Mouse (Mus musculus): ENCODE measurements around the gene Bsn.

The Bsn gene

DNA sequence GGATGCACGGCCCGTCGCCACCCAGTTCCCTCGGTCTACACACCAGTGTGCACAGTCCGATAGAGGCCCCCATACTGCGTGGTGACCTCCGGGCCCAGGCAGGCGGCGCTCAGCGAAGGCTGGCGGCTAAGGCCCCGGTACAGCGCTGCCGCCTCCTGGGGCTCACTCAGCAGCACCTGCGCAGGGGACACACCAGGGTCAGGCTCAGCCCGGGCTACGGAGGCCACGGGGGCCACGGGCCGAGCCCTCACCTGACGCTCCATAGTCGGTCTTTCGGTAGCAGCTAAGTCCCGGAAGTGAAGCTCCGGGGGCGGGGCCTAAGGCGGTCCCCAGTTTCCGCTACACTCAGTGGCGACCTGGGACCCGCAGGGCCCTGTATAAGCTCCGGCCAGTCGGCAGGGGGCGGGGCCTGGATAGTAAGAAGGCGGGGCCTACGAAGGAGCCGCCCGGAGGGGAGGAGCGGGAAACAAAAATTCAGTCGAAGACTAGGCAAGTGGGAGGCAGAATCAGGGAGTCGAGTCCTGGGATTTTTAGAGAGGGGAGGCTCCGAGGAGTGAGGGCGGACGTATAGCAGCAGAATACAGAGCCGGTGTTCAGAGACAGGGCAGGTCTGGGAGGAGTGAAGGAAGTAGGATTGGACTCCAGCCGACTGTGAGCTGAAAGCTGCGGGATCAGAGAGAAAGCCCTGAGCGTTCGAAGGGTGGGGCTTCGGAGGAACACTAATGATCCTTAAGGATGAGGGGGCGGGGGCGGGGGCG is 95.8 kb downstream of the Bsn start, which contains the start of gene Apeh:
Gene Apeh, minus strand, starts transcription at position 423 of the 758 bp plus-strand sequence.
- peak; percentile 96 for DNase-seq (ENCODE audit: low read depth, low spot score)

DNA sequence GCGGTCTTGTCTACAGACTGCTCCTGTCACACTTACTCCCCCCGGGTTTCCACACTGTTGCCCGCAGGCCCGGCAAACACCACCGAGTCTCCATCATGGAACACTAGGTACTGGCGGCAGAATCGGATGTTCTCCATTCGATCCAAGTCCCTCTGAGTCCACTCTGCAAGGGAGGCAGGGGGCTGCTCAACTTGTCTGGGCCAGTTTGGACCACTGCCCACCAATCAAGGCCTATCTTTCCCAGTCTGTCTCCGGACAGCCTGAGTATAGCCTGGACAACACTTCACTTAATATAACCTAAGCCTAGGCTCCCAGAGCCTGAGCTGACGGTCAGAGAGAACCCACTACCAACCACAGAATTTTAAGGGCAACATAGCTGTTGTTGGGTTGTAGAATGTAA is 96.6 kb downstream of the Bsn start:
- DNase-seq (ENCODE audit: low read depth, low spot score): no peak

DNA sequence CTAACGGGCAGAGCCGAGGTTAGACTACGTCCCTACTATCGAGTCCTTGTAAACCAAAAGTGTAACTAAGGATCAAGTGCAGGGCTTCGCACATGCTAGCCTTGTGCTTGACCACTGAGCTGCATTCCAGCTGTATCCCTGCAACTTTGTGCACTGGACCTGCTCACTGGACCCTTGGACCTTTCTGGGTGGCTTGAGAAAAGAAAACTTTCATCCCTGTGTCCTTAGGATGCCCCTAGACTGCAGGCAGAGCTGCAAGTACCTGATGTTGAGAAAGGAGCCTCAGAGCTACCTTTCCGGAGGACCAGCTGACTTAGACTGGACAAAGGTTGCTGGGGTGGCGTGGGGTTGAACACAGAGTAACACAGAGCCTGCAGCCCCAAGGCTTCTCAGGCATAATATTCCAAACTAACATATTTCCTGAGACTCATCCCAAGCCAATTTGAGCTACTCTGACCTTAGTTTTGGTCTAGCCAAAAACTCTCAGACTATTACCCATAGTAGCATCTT is 99.5 kb downstream of the Bsn start:
- no peak for DNase-seq (ENCODE audit: low read depth, low spot score)

DNA sequence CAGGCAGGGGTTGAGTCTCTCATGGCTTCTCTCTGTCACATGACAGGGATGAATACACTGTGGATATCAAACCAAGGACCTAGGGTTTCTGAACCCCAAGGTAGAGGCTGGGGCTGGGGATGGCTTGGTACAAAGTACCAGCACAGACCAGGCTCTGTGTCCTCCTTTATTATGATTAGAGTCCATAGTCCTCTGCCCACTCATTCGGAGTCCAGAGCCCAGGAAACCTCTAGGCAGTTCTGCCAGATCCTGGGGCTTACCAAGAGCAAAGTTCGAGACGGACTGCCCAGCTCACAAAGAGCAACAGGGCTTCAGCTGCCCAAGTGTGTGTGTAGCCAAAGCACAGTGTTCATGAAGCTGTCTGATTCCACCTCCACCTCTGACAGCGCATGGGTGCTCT is 104.9 kb downstream of the Bsn start:
- DNase-seq (ENCODE audit: low read depth, low spot score): no peak

DNA sequence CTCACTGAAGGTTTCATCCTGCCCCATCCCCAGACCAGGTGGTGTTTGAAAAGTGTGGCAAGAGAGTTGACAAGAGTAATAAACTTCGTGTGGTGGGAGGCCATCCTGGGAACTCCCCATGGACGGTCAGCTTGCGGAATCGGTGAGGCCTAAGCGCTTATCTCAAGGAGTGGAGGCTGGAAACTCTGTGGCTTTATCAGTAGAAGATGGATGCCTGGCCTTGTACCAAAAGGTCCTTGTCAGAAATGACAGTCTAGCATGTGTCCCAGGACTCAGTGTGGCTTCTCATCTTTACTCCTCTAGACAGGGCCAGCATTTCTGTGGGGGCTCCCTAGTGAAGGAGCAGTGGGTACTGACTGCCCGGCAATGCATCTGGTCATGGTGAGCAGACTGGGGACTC is 106.6 kb downstream of the Bsn start:
- DNase-seq (ENCODE audit: low read depth, low spot score): no peak

DNA sequence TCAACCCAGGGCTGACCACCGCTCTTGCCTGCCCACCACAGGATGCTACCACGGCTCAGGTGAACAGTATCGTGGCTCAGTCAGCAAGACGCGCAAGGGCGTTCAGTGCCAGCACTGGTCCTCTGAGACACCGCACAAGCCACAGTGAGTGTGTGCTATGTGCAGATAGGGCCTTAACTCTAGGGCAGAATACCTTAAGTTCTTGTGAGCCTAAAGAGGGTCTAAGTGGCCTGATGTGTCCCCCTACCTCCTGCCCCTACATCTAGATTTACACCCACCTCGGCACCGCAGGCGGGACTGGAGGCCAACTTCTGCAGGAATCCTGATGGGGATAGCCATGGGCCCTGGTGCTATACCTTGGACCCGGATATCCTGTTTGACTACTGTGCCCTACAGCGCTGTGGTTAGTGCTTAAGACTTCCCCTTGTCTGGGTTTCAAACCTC is 107.2 kb downstream of the Bsn start, which contains the start of gene Rnf123:
Gene Rnf123, minus strand, starts transcription at position 359 of the 444 bp plus-strand sequence.
- DNase-seq (ENCODE audit: low read depth, low spot score): no peak

DNA sequence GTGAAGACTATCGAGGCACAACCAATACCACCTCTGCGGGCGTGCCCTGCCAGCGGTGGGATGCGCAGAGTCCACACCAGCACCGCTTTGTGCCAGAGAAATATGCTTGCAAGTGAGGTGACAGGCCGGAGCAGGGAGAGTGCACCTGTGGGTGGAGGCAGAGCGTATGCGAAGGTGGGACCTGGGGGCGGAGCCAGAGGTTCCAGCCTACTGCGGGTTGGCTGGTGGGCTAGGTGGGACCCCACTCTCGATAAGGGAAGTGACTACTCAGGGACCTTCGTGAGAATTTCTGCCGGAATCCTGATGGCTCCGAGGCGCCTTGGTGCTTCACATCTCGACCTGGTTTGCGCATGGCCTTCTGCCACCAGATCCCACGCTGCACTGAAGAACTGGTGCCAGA is 107.6 kb downstream of the Bsn start:
- peak; percentile 41 for DNase-seq (ENCODE audit: low read depth, low spot score)

DNA sequence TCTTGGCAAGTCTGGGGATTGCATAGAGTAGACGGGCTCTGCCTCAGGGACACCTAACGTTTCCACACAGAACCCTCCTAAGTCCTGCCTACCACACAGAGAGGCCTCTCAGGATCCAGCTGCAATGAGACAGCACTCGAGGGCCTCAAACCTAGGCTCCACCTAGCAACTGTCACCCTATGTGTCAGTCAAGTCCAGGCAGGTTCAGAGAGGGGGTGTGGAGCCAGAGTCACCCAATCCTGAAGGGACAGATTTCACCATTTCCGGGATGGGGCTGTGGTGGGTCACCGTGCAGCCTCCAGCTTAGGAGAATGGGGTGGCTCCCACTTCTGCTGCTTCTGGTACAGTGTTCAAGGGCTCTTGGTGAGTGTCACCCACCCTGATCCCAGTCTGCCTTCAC is 110.0 kb downstream of the Bsn start, which contains the start of gene Mst1:
Gene Mst1, plus strand, starts transcription at position 269 of the 400 bp plus-strand sequence.
- no peak for DNase-seq (ENCODE audit: low read depth, low spot score)

DNA sequence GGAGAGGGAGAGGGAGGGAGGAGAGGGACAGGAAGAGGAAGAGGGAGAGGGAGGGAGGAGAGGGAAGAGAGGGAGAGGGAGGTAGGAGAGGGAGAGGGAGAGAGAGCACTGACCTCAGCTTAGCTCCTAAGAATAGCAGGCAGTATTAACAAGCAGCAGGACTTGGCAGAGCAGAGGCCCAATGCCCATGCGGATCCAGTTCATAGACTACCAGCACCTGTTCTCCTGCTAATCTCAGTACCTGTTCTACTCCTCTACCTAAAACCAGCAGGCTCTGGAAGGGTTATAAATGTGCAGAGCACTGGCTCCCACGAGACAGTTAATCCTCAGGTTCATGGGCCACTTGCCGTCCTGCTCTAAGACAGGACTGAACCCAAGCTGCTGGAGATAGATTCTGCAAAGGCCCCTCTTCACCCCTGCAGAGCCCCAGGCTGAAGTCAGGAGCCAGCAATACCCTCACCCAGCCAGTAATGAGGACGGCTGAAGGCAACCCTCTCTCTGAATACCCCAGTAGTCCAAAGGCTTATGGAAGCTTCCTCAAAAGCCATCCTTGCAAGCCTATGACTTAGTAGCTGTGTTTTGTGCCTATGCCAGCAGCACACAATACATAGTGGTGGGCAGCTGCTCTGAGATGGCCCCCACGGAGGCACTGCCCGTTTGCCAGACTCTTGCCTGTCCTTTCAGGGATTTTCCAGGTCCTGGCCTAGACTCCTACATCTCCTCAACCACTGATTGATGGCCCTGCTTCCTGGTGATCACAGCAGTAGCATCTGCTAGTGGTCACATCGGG is 116.8 kb downstream of the Bsn start:
- DNase-seq (ENCODE audit: low read depth, low spot score): no peak

DNA sequence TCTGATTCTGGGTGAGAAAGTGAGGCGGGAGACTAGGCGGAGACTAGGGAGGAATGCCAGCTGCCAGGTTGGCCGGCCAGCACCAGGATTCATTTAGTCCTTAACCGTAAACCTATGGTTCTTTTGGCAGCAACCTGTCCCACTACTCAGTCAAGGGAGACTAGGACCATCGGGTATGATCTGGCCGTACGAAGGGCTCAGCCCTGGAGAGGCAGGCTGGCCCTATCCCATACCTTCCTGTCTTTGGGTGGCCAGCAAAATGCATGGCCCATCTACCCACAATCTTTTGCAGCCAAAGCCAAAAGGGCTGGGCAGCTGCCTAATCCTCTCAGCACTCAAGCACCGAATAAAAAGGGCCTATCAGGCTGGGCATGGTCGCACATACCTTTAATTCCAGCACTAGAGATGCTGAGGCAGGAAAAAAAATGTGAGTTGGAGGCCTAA is 117.7 kb downstream of the Bsn start:
- no peak for DNase-seq (ENCODE audit: low read depth, low spot score)

DNA sequence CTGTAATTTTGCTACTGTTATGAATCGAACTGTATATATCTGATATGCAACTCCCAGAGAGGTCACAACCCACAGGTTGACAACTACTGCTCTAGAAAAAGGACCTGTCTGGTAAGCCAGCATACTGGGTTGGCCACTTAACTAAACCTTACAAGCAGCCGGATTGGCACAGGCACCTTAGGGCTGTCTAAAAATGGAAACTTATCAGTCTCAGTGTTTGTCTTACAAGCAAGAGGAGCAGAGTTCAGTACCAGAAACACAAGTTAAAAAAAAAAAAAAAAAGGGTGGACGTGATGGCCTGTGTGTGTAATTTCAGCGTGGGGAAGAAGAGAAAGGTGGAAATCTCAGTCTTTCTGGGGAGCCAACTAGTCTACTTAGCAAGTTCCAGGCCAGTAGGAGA is 118.4 kb downstream of the Bsn start:
- no peak for DNase-seq (ENCODE audit: low read depth, low spot score)

DNA sequence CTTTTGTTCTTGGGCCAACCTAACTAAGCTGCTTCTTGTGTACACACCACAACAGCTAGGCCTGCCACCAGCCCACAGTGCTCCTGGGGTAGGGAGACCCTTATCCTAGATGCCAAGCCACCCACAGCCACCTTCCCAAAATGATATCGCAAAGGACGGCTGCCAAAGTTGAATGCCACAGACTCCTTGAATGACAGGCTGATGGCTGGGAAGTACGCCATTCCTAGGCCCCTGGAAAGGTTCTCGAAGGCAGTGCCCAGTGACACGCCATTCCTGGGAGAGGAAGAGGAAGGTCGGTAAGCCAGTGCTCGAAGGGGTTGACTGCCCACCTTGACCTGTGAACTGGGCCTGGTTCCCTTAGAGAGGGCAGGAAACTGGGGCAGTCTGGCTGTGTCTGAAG is 120.7 kb downstream of the Bsn start:
- DNase-seq (ENCODE audit: low read depth, low spot score): no peak

DNA sequence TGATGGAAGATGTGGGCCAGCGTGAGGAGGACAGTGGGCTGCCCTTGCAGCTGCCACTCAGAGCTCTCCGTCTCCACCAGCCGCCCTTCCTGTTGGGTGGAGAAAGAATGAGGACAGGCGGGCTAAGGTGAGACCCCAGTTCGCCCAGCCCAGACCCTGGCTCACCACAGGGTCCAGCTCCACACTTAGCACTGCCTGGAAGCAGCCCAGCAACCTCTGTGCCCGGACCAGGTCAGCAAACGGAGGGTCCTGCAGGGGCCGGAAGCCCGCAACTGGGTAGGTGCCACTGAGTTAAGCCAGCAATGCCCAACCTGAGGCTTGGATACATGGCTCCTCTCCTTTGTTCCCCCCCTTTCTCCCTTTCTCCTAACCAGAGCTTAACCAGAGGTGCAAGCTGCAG is 121.2 kb downstream of the Bsn start:
- DNase-seq (ENCODE audit: low read depth, low spot score): no peak

DNA sequence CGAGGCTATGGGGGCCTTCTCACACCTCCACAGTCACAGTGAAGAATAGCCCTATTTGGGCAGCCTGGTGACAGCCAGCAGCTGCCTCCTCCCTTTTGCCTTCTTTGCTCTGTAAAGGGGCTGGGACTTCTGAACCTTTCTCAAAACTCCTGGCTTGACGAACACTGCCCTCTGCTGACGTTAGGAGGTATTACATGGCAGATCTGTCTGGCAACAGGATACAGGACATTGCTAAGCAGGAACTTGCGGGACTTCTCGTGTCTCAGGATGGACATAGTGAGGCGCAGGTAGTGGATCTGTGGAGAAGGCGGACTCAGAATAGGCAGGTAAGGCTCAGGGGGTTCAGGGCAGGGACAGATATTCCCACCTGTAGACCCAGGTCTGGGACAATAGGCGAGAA is 122.3 kb downstream of the Bsn start:
- DNase-seq (ENCODE audit: low read depth, low spot score): peak; percentile 90

DNA sequence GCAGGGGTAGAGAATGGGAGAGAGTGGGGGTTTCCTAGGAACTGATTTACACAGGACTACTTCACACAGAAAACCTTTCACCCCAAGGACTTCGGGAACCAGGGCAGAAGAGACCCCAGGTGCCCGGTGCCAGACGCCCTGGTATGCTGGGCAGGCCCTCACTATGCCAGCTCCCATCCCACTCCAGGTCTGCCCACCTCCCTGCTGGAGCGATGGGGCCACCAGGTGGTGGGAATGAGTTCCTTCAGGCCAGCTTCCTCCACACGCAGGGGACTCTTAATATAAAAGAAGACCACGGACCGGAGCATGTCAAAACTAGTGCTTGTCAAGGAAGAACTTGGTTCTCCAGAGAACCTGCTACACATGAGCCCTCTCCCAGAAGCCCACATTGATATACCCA is 123.0 kb downstream of the Bsn start:
- DNase-seq (ENCODE audit: low read depth, low spot score): no peak

DNA sequence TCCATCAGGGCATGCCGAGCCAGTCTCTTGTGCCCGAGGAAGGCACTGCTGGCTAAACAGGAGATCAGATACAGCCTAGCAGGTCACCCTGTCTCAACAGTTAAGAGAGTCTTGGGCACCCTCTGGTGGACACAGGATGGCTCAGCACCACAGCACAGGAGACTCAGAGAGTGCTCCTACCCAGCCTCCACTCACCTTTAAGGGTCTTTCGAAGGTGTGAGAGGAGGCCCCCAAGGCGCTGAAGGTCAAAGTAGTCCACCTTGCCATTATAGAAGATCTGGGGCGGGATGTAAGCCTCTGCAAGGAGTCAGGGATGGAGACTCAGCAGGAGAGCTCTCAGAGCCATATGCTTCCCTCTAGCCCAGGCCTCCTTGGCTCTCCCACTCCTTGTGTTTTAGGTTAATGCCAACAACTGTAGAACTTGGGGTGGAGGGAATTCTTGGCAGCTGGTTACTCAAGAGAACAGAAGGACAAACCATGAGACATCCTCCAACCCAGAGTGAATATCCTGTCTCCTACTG is 124.6 kb downstream of the Bsn start:
- DNase-seq (ENCODE audit: low read depth, low spot score): peak; percentile 73

DNA sequence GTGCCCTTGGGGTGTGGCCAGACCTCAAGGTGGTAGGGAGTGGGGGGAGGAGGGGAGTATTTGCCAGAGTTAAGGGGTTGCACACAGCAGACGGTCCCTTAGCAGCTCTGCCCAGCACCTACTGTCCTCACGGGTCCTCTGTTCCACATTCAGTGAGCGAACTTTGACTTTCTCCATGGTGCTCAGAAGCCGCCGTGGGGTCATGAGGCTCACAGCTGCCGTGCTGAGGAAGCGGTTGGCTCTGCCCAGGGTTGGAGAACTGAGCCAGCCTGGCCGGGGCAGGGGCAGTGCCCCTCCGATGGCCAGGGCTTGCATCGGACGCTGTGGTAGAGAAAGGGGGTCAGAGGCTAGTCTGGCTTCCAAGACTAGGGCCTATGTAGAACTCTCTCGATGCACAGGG is 126.8 kb downstream of the Bsn start:
- no peak for DNase-seq (ENCODE audit: low read depth, low spot score)

DNA sequence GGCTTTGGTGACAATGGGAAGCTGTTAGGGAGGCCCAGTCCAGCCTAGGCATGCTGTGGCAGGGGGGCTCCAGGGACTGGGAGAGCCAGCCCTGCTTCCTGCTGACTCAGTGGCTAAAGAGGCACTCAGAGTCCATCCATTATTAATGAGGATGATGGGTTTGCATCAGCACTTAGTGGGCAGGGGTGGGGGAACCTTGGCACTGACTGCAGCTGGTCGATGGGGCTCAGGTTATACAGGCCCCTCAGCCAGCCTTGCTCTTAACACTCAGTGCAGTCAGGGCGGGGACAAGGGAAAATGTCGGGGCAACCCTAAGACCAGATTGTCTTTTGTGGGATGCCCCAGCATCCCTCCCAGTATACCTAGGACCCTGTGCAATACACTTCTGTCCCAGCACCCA is 128.0 kb downstream of the Bsn start:
- DNase-seq (ENCODE audit: low read depth, low spot score): no peak

DNA sequence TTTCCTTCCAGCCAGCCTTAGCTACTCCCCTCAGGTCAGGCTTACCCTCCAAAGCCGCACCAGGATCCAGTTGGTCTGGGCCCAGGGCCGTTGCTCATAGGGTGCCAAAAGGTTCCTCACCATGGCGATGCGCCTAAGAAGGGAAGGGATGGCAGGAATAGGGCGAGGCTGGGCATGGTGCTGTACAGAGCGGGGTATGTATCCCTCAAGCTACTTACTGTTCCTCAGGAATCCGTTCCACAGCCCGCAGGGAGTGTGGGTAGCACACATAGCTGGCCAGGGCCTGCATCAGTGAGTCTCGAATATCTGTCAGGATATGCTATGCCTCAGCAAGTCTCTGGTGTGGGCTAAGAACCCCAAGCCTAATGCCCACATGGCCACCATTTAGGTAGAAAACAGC is 131.9 kb downstream of the Bsn start:
- DNase-seq (ENCODE audit: low read depth, low spot score): no peak

DNA sequence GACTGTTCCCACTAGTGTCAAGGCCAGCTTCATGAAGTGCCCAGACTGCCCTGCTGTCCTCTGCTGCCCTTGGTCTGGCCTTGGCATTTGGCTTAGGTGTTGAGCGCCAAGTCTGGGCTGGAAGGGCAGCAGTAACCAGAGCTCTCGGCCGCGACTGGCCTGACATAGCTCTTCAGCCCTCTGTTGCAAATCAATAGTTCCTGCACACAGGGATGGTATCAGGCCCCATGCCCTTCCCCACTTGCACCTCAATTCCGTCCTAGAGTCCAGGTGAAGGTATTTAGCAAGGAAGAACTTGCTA is 133.0 kb downstream of the Bsn start:
- no peak for DNase-seq (ENCODE audit: low read depth, low spot score)

DNA sequence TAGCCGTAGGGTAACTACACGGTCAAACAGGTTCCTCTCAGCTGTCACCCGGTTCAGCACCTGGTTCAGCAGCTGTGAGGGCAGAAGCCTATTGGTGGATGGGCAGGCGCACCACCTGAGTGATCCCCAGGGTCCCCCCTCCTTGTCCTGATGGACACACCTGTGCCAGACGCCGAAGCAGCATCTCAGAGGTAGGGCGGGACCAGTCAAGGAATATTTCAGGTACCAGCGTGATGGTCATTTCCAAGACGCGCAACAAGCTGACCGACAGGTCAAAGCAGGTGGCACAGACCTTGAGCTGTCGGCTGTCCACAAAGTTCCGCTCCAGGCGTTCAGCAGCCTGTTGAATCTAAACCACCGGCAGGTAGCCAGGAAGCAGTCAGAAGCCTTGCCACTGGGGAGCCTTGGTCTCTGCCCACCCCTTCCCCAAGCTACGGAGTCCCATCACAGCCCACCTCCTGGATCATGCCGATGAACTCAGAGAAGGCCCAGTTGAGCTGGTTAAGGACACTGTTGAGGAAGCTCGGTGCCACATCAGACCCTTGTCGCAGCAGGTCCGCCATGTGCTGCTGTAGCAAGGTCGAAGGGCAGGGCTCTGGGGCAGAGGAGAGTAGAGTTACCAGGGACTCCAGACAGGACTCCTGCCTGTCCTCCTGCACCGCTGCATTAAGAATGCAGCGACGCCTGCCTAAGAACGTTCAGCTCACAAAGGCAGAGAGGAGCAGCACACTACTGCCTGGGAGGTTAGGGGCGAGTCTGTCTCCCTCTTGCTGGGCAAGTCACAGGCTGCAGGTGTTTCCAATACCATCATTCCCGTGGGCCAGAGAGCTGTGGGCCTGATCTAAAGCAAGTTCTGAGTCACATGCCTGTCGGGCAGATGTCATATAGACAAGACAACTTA is 133.6 kb downstream of the Bsn start:
- DNase-seq (ENCODE audit: low read depth, low spot score): no peak

Data from ES-CJ7 (cell line).